29 mouse cellular contexts compared by ENCODE assay signal in genomic region chr8:61260530-61260929, GRCm38 (mm10). TPM values are rescaled to one million over a fixed set of nuclear protein-coding genes. Genes with fewer than 3 reads are reported as not detected.
DNase-seq lines count a peak whose midpoint lies in the region; ATAC-seq and TF ChIP-seq lines count a peak whose summit lies in the region.
"Had no signal": no experiment of that assay in that cellular context is flagged by ENCODE, and none has a peak within 500 bp of the region (broad histone marks: within the 10 kb centered on the region; RNA-seq: fewer than 3 reads in every experiment).

No protein-coding gene starts in this region.

- H3K36me3 ChIP-seq in forebrain, embryonic 13.5 days (ENCODE audit: poor library complexity, severe bottlenecking): 0 out of 2 replicates have a peak, but pooled peaks cover 3% of the 10 kb centered on the region
- H3K36me3 ChIP-seq in forebrain, embryonic 14.5 days (ENCODE audit: control insufficient read depth, insufficient read depth, low read length): no peaks in the 10 kb centered on the region
- no peaks in the 10 kb centered on the region for H3K36me3 ChIP-seq in neural tube, embryonic 13.5 days
- H3K36me3 ChIP-seq: forebrain, embryonic 15.5 days; G1E; limb, embryonic 15.5 days; liver, embryonic 13.5 days had no signal

- no peak for ATAC-seq in forebrain, embryonic 13.5 days
- ATAC-seq in forebrain, embryonic 14.5 days: no peak
- ATAC-seq in neural tube, embryonic 13.5 days (ENCODE audit: low read depth): 0 out of 2 replicates have a peak, but pooled peaks have one; percentile 16
- no peak for ATAC-seq in erythroblast, adult 5-6 weeks (replicated peaks; ENCODE audit: low FRiP score, poor library complexity, severe bottlenecking)
- ATAC-seq: forebrain, embryonic 15.5 days had no signal

- H3K4me2 ChIP-seq in forebrain, embryonic 13.5 days: no peak overlapping the region
- no peak overlapping the region for H3K4me2 ChIP-seq in forebrain, embryonic 14.5 days (ENCODE audit: low read length)
- no peak overlapping the region for H3K4me2 ChIP-seq in neural tube, embryonic 13.5 days
- H3K4me2 ChIP-seq: forebrain, embryonic 15.5 days; heart, embryonic 11.5 days; limb, embryonic 15.5 days; liver, embryonic 13.5 days; midbrain, embryonic 11.5 days had no signal

- TF ChIP-seq CTCF in layer of hippocampus, adult 2 months (conservative IDR thresholded peaks at IDR 0.05): no peak

- no peak for DNase-seq in forebrain, embryonic 14.5 days (ENCODE audit: low spot score)
- DNase-seq in layer of hippocampus, adult 2 months (ENCODE audit: low spot score in 2 of 2): no peak
- DNase-seq in layer of hippocampus, postnatal 25 days (ENCODE audit: extremely low spot score in 1 of 2, low spot score in 1 of 2): no peak
- no peak for DNase-seq in neural tube, embryonic 10.5 days (ENCODE audit: extremely low spot score, low spot score)
- DNase-seq: adrenal gland, adult 8-10 months; cerebellum, adult 2 months; gastrocnemius, adult 2 months; gastrocnemius, postnatal 36 days; heart, adult 18-20 months; heart, postnatal 36 days; kidney, adult 9 months; kidney, postnatal 14 days; liver, embryonic 13.5 days; lung, adult 2 months; lung, postnatal 10 days; right cerebral cortex, postnatal 4 days; thymus, adult 18-20 months; thymus, postnatal 25 days had no signal

- H3K4me3 ChIP-seq in forebrain, embryonic 13.5 days: no peak overlapping the region
- no peak overlapping the region for H3K4me3 ChIP-seq in forebrain, embryonic 14.5 days (ENCODE audit: low read depth, low read length)
- no peak overlapping the region for H3K4me3 ChIP-seq in layer of hippocampus, adult 2 months
- H3K4me3 ChIP-seq in neural tube, embryonic 13.5 days: no peak overlapping the region
- H3K4me3 ChIP-seq: forebrain, embryonic 15.5 days; gastrocnemius, adult 2 months; left cerebral cortex, adult 2 months; limb, embryonic 15.5 days; liver, embryonic 13.5 days had no signal

- H3K9me3 ChIP-seq in forebrain, embryonic 13.5 days (replicated peaks): no peaks in the 10 kb centered on the region; the same call in 1 of the 2 replicates
- no peaks in the 10 kb centered on the region for H3K9me3 ChIP-seq in forebrain, embryonic 14.5 days (replicated peaks; ENCODE audit: control insufficient read depth, low read length)
- 0 out of 2 replicates have a peak, but pooled peaks cover 6% of the 10 kb centered on the region for H3K9me3 ChIP-seq in neural tube, embryonic 13.5 days
- H3K9me3 ChIP-seq: forebrain, embryonic 15.5 days; G1E; limb, embryonic 15.5 days; liver, embryonic 13.5 days had no signal

- 90% methylated on average over 7 of the region's 7 CpGs for WGBS in forebrain, embryonic 13.5 days
- WGBS in forebrain, embryonic 14.5 days: 80% methylated on average over 7 of the region's 7 CpGs
- 72% methylated on average over 7 of the region's 7 CpGs for WGBS in neural tube, embryonic 13.5 days

- no peak overlapping the region for H3K9ac ChIP-seq in forebrain, embryonic 13.5 days
- H3K9ac ChIP-seq in forebrain, embryonic 14.5 days (ENCODE audit: low read length): no peak overlapping the region
- no peak overlapping the region for H3K9ac ChIP-seq in neural tube, embryonic 13.5 days
- H3K9ac ChIP-seq: forebrain, embryonic 15.5 days; limb, embryonic 15.5 days; liver, embryonic 13.5 days had no signal

- peaks cover 60% of the 10 kb centered on the region for H3K4me1 ChIP-seq in forebrain, embryonic 13.5 days
- peaks cover 26% of the 10 kb centered on the region for H3K4me1 ChIP-seq in forebrain, embryonic 14.5 days (ENCODE audit: control insufficient read depth, insufficient read depth, low read length)
- H3K4me1 ChIP-seq in neural tube, embryonic 13.5 days (replicated peaks): peaks cover 43% of the 10 kb centered on the region
- H3K4me1 ChIP-seq: liver, embryonic 13.5 days had no signal

- 0 out of 2 replicates have a peak overlapping the region, but pooled peaks have one; percentile 14 for H3K27ac ChIP-seq in forebrain, embryonic 13.5 days
- no peak overlapping the region for H3K27ac ChIP-seq in forebrain, embryonic 14.5 days (ENCODE audit: low read depth, low read length)
- peak overlapping the region; percentile 74; the same call in 1 of the 2 replicates for H3K27ac ChIP-seq in layer of hippocampus, adult 2 months
- H3K27ac ChIP-seq in neural tube, embryonic 13.5 days (replicated peaks): 0 out of 2 replicates have a peak overlapping the region, but pooled peaks have one; percentile 18
- H3K27ac ChIP-seq: forebrain, embryonic 15.5 days; gastrocnemius, adult 2 months; left cerebral cortex, adult 2 months; limb, embryonic 15.5 days; liver, embryonic 13.5 days; macrophage; stomach, postnatal 0 days had no signal

- no peaks in the 10 kb centered on the region for H3K27me3 ChIP-seq in forebrain, embryonic 13.5 days
- no peaks in the 10 kb centered on the region for H3K27me3 ChIP-seq in forebrain, embryonic 14.5 days (replicated peaks; ENCODE audit: control insufficient read depth, insufficient read depth, low read length)
- no peaks in the 10 kb centered on the region for H3K27me3 ChIP-seq in neural tube, embryonic 13.5 days
- H3K27me3 ChIP-seq: forebrain, embryonic 15.5 days; limb, embryonic 15.5 days; liver, embryonic 13.5 days had no signal

RNA-seq across cellular contexts. Expression of gene Sh3rf1, which starts 36.9 kb away (rescaled TPM):
- 31.4 and 34.5 TPM in 2 replicates for polyA plus RNA-seq in forebrain, embryonic 13.5 days (2015; fragmentation: Nextera tagmentation; extraction: Ambion mirVana)
- polyA plus RNA-seq in forebrain, embryonic 14.5 days (2014; fragmentation: Nextera tagmentation; extraction: Ambion mirVana): 27.1 and 30.9 TPM in 2 replicates
- 10 to 100 TPM; 66.7 to 67.5 TPM for total RNA-seq in layer of hippocampus, adult 2 months (2021)
- total RNA-seq in layer of hippocampus, postnatal 25 days (2021): 10 to 100 TPM; 65.4 to 70.7 TPM
- polyA plus RNA-seq in neural tube, embryonic 13.5 days (2015; fragmentation: Nextera tagmentation; extraction: Ambion mirVana): 19.8 and 22.3 TPM in 2 replicates
- 0.19 TPM in 1 of 2 replicates, not detected in the other for total RNA-seq in erythroblast, adult 5-6 weeks (2015; ENCODE audit: low replicate concordance)
- 0.28 and 0.43 TPM in 2 replicates for total RNA-seq in erythroblast, adult 5-6 weeks (2017; ENCODE audit: low replicate concordance)

Comparison
In these comparisons a context has a peak if more than half of its experiments do, and no peak if none do; other contexts are left out.
1. RNA of gene Sh3rf1, which starts 36.9 kb away (total RNA-seq): 65.4 to 70.7 TPM in layer of hippocampus, postnatal 25 days and 66.7 to 67.5 TPM in layer of hippocampus, adult 2 months; 0.19 to 0.43 TPM in erythroblast, adult 5-6 weeks; every median in the first group is over 10 times any median in the second.